Mouse (Mus musculus) cerebellum, postnatal 25 days (tissue): Measurements from ENCODE around the gene Zfp637.
"Not testable (repeated sequence)": the region's sequence is repeated elsewhere in the genome, so short reads cannot be mapped to it uniquely, and the experiment has no call there.

Source experiments
- DNase-seq, 2 experiments: peaks; one replicate each; pipeline ENCODE4 v3.0.0; 2021; ENCODE audit warnings: mixed read lengths in 2 of 2

Zfp637 gene

GRCm38 (mm10) chr6:117840686-117841510 is at the start of gene Zfp637:
Zfp637 (plus strand) TSS chr6:117841180.
- DNase-seq = peak; percentile 94 to 97

- no peak for DNase-seq
Observed at GRCm38 (mm10) chr6:117795251-117795650, 45.7 kb upstream of the Zfp637 start.

GRCm38 (mm10) chr6:117800824-117801223 is 40.2 kb upstream of the Zfp637 start:
- DNase-seq = no peak

- peak; percentile 39 to 59 for DNase-seq
Observed at GRCm38 (mm10) chr6:117801801-117802200, 39.2 kb upstream of the Zfp637 start.

- DNase-seq = peak in 1 of 2 experiments; percentile 34
Observed at GRCm38 (mm10) chr6:117807756-117808155, 33.2 kb upstream of the Zfp637 start.

- DNase-seq = no peak
Observed at GRCm38 (mm10) chr6:117809816-117810215, 31.2 kb upstream of the Zfp637 start.

GRCm38 (mm10) chr6:117810717-117811116 is 30.3 kb upstream of the Zfp637 start:
- no peak for DNase-seq

GRCm38 (mm10) chr6:117811256-117811655 is 29.7 kb upstream of the Zfp637 start:
- no peak for DNase-seq

GRCm38 (mm10) chr6:117814681-117815080 is 26.3 kb upstream of the Zfp637 start:
- DNase-seq = no peak

GRCm38 (mm10) chr6:117817108-117817541 is 23.9 kb upstream of the Zfp637 start:
- no peak for DNase-seq

- DNase-seq = no peak
Observed at GRCm38 (mm10) chr6:117820327-117820726, 20.7 kb upstream of the Zfp637 start.

- DNase-seq = peak; percentile 69 to 84
Observed at GRCm38 (mm10) chr6:117825369-117825768, 15.6 kb upstream of the Zfp637 start.

- DNase-seq = peak; percentile 62 to 74
Observed at GRCm38 (mm10) chr6:117828273-117828672, 12.7 kb upstream of the Zfp637 start.

- DNase-seq = no peak
Observed at GRCm38 (mm10) chr6:117841511-117841955, 553 bp downstream of the Zfp637 start.

GRCm38 (mm10) chr6:117844597-117844996 is 3.6 kb downstream of the Zfp637 start:
- no peak for DNase-seq

GRCm38 (mm10) chr6:117846671-117847070 is 5.7 kb downstream of the Zfp637 start:
- DNase-seq = not testable (repeated sequence)

GRCm38 (mm10) chr6:117847772-117848171 is 6.8 kb downstream of the Zfp637 start:
- no peak for DNase-seq

GRCm38 (mm10) chr6:117848577-117848976 is 7.6 kb downstream of the Zfp637 start:
- no peak for DNase-seq

GRCm38 (mm10) chr6:117851747-117852146 is 10.8 kb downstream of the Zfp637 start:
- DNase-seq = no peak

- DNase-seq = no peak
Observed at GRCm38 (mm10) chr6:117857990-117858389, 17.0 kb downstream of the Zfp637 start.

- no peak for DNase-seq
Observed at GRCm38 (mm10) chr6:117861848-117862247, 20.9 kb downstream of the Zfp637 start, which contains the start of gene Zfp239. Zfp239 (plus strand) TSS chr6:117862100.

GRCm38 (mm10) chr6:117862465-117862864 is 21.5 kb downstream of the Zfp637 start:
- DNase-seq = no peak

GRCm38 (mm10) chr6:117862899-117863620 is 22.1 kb downstream of the Zfp637 start:
- DNase-seq = peak; percentile 74 to 85

- no peak for DNase-seq
Observed at GRCm38 (mm10) chr6:117863751-117864150, 22.8 kb downstream of the Zfp637 start.
